Mouse (Mus musculus) CH12.LX (cell line): ENCODE data around the gene Gtdc1. TPM values are rescaled to one million over a fixed set of nuclear protein-coding genes. Genes with fewer than 3 reads are reported as not detected.
A peak's percentile ranks its signal among the peaks of the same experiment; 100 is the strongest.

Experiments used
- DNase-seq: peaks from one replicate; pipeline ENCODE4 v3.0.0-alpha.2; 2013; ENCODE audit errors: extremely low read depth
- H3K27ac ChIP-seq: 2 replicates; pipeline ENCODE4 v1.5.1; 2012; ENCODE audit warnings: low read depth, mild to moderate bottlenecking, control low read depth, moderate library complexity; ENCODE audit not compliant: insufficient read depth
- H3K27me3 ChIP-seq: replicated peaks from 2 replicates; pipeline ENCODE3; 2012; ENCODE audit warnings: inconsistent platforms
- H3K36me3 ChIP-seq, 2 experiments: replicated peaks in 1 of 2; 2 replicates each; pipeline versions ENCODE3 to v1.6.1; 2012; ENCODE audit warnings: inconsistent platforms in 1 of 2, low read length in 1 of 2, mild to moderate bottlenecking in 1 of 2, mixed read lengths in 1 of 2, moderate library complexity in 1 of 2; ENCODE audit not compliant: control insufficient read depth in 1 of 2, insufficient read depth in 1 of 2
- H3K4me1 ChIP-seq, 2 experiments: 2 replicates each; pipeline ENCODE4 v1.6.1; 2012; ENCODE audit warnings: inconsistent platforms in 1 of 2, moderate library complexity in 1 of 2; ENCODE audit not compliant: insufficient read depth in 2 of 2, control insufficient read depth in 1 of 2
- H3K4me2 ChIP-seq: 2 replicates; pipeline ENCODE4 v1.6.1; 2012; ENCODE audit warnings: low read depth, mild to moderate bottlenecking, control low read depth; ENCODE audit not compliant: poor library complexity, insufficient read depth, severe bottlenecking
- H3K4me3 ChIP-seq, 3 experiments: fragments of 150-350 bp in 1 of 3; sonication (generic) in 1 of 3; replicated peaks in 1 of 3; 2 replicates each; pipeline versions ENCODE3 to v1.5.1; 2011 to 2012; ENCODE audit warnings: low read depth in 2 of 3, low read length in 2 of 3, mild to moderate bottlenecking in 2 of 3, moderate library complexity in 2 of 3, control low read depth in 1 of 3, improper control_type of control experiment in 1 of 3, inconsistent platforms in 1 of 3, mixed read lengths in 1 of 3; ENCODE audit not compliant: poor library complexity in 1 of 3
- H3K79me2 ChIP-seq: replicated peaks from 2 replicates; pipeline ENCODE4 v1.6.1; 2012; ENCODE audit warnings: mild to moderate bottlenecking, moderate library complexity; ENCODE audit not compliant: control insufficient read depth, poor library complexity, insufficient read depth, severe bottlenecking; ENCODE audit errors: extremely low read depth
- H3K9ac ChIP-seq: 2 replicates; pipeline ENCODE4 v1.6.1; 2012; ENCODE audit warnings: low read depth, mild to moderate bottlenecking, control low read depth, moderate library complexity; ENCODE audit not compliant: insufficient read depth
- H3K9me3 ChIP-seq: replicated peaks from 2 replicates; pipeline ENCODE3; 2012; ENCODE audit warnings: low read length, inconsistent platforms, mixed read lengths
- BHLHE40 ChIP-seq: IDR thresholded peaks from 2 replicates; pipeline ENCODE4 v1.6.1; 2011; ENCODE audit warnings: mild to moderate bottlenecking, low read depth, low read length, improper control_type of control experiment
- E2F4 ChIP-seq: IDR thresholded peaks from 2 replicates; pipeline ENCODE4 v1.6.1; 2011; ENCODE audit warnings: low read depth, low read length, improper control_type of control experiment; ENCODE audit not compliant: insufficient replicate concordance
- ELF1 ChIP-seq: IDR thresholded peaks from 2 replicates; pipeline ENCODE4 v1.6.1; 2014; ENCODE audit warnings: low read depth, mild to moderate bottlenecking, inconsistent platforms, low read length, improper control_type of control experiment
- EP300 ChIP-seq: IDR thresholded peaks from 2 replicates; pipeline ENCODE4 v1.6.1; 2011; ENCODE audit warnings: low read length, improper control_type of control experiment
- ETS1 ChIP-seq: conservative IDR thresholded peaks from 2 replicates; pipeline ENCODE4 v1.6.1; 2012; ENCODE audit warnings: low read depth, mild to moderate bottlenecking, inconsistent platforms, low read length, improper control_type of control experiment, moderate library complexity
- GABPA ChIP-seq: IDR thresholded peaks from 2 replicates; pipeline ENCODE4 v1.6.1; 2012; ENCODE audit warnings: low read depth, low read length, improper control_type of control experiment, inconsistent platforms; ENCODE audit not compliant: insufficient replicate concordance
- HCFC1 ChIP-seq: IDR thresholded peaks from 2 replicates; pipeline ENCODE4 v1.6.1; 2012; ENCODE audit warnings: low read depth, mild to moderate bottlenecking, inconsistent platforms, low read length, improper control_type of control experiment
- IRF4 ChIP-seq: IDR thresholded peaks from 2 replicates; pipeline ENCODE4 v1.6.1; 2014; ENCODE audit warnings: low read depth, mild to moderate bottlenecking, inconsistent platforms, low read length, improper control_type of control experiment
- MEF2A ChIP-seq: IDR thresholded peaks from 2 replicates; pipeline ENCODE4 v1.6.1; 2014; ENCODE audit warnings: low read depth, mild to moderate bottlenecking, inconsistent platforms, low read length, improper control_type of control experiment, borderline replicate concordance
- MXI1 ChIP-seq: IDR thresholded peaks from 2 replicates; pipeline ENCODE4 v1.6.1; 2011; ENCODE audit warnings: mild to moderate bottlenecking, low read depth, low read length, improper control_type of control experiment
- MYC ChIP-seq: IDR thresholded peaks from 2 replicates; pipeline ENCODE4 v1.6.1; 2011; ENCODE audit warnings: low read depth, mild to moderate bottlenecking, improper control_type of control experiment, low read length
- RCOR1 ChIP-seq: conservative IDR thresholded peaks from 2 replicates; pipeline ENCODE4 v1.6.1; 2012; ENCODE audit warnings: low read depth, mild to moderate bottlenecking, inconsistent platforms, low read length, improper control_type of control experiment
- TCF12 ChIP-seq: IDR thresholded peaks from 2 replicates; pipeline ENCODE4 v1.6.1; 2014; ENCODE audit warnings: low read depth, mild to moderate bottlenecking, inconsistent platforms, low read length, improper control_type of control experiment
- USF1 ChIP-seq: IDR thresholded peaks from 2 replicates; pipeline ENCODE4 v1.6.1; 2014; ENCODE audit warnings: low read depth, mild to moderate bottlenecking, inconsistent platforms, low read length, improper control_type of control experiment
- USF2 ChIP-seq: conservative IDR thresholded peaks from 2 replicates; pipeline ENCODE4 v1.6.1; 2011; ENCODE audit warnings: low read depth, low read length, improper control_type of control experiment
- dilution Hi-C: fragments of 300-500 bp; cut with MboI; formaldehyde crosslinking; loops from 2 replicates; pipeline ENCODE4 v1.14.3; 2020; ENCODE audit warnings: low sequenced_read_pairs; ENCODE audit not compliant: extremely low pct_unique_long_range_greater_than_20kb, extremely low pct_ligation_motif_present
- in situ Hi-C: fragments of 300-500 bp; cut with MboI; formaldehyde crosslinking; loops from 3 replicates; pipeline ENCODE4 v1.14.3; 2019; ENCODE audit warnings: low sequenced_read_pairs, low pct_ligation_motif_present, low pct_unique_long_range_greater_than_20kb, mixed read lengths
- polyA plus RNA-seq: library from polyadenylated mRNA; unstranded; fragments of >175 nt; gene quantifications from 2 replicates; pipeline ENCODE4 v1.2.1, GENCODE M21; 2012; ENCODE audit warnings: low read depth; ENCODE audit not compliant: insufficient read length
- total RNA-seq, 2 experiments: library from RNA; depleted of rRNA; stranded (reverse); fragments of 300-350 nt in 1 of 2; fragments of >200 nt in 1 of 2; gene quantifications; 2 replicates each; pipeline ENCODE4 v1.2.3; 2012 to 2014

Gtdc1 gene
- total and polyA plus RNA-seq, 3 experiments, result 11.1 to 18.2 (median 15.8) TPM

DNA sequence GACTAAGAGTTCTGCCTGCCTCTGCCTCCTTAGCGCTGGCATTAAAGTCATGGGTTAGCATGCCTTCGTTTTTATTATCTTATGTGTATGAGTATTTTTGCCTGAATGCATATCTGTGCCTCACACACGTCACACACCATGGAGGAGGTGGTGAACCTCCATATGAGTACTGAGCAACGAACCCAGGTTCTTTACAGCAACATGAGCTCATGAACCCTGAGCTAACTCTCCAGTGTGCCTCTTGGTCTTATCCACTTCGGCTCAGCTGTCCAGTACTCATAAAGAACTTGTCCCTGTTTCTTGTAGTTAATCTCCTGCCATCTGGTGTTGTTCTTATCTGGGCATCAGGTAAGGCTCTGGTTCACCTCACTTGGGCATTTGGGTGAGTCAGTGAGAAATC, 35.2 kb upstream of the Gtdc1 start:
- Histone ChIP-seq H3K4me3 (no peak overlapping the region), H3K4me2 (no peak overlapping the region), H3K9ac (no peak overlapping the region), H3K9me3 (peaks cover 9% of the 10 kb centered on the region), H3K4me1 (peaks cover 33 to 51% of the 10 kb centered on the region in 2 experiments), H3K36me3 (peaks cover 5 to 11% of the 10 kb centered on the region in 2 experiments), H3K79me2 (peaks cover 4% of the 10 kb centered on the region; the same call in 1 of the 2 replicates), H3K27me3 (no peaks in the 10 kb centered on the region), H3K27ac (peak overlapping the region; percentile 28; the same call in 1 of the 2 replicates)
- in situ Hi-C loops, result no loop called here
- dilution Hi-C loops, result no loop called here
- TF ChIP-seq MYC (no peak), TCF12 (no peak), EP300 (no peak), GABPA (no peak), E2F4 (no peak), HCFC1 (no peak), BHLHE40 (no peak), MEF2A (no peak), USF1 (no peak), ETS1 (no peak)
- no peak for DNase-seq

DNA sequence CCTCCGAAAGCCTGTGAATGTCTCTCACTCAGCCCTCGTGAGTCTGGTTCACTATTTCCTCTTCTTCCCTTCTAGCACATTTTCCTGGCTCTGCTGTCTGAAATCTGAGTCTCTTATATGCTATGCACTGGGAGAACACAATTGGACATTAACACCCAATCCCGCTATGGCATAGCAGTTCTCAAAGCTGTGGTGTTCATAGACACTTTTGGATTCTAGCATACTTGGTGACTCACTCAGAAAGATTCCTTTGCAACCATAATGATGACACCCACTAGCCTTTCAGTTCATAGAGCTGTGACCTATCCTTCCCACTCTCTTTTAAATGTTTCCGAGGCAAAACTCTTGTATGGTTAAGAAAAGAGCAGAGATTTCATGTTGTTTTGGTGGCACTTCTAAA, 33.7 kb upstream of the Gtdc1 start:
- Histone ChIP-seq H3K27me3 (no peaks in the 10 kb centered on the region), H3K27ac (peak overlapping the region; percentile 63; the same call in 1 of the 2 replicates), H3K4me1 (peaks cover 33 to 60% of the 10 kb centered on the region in 2 experiments), H3K9ac (peak overlapping the region; percentile 32), H3K36me3 (peaks cover 5 to 8% of the 10 kb centered on the region in 2 experiments), H3K79me2 (peaks cover 4% of the 10 kb centered on the region; the same call in 1 of the 2 replicates), H3K4me3 (no peak overlapping the region), H3K9me3 (peaks cover 9% of the 10 kb centered on the region), H3K4me2 (no peak overlapping the region)
- in situ Hi-C loops, result no loop called here
- TF ChIP-seq USF2 (no peak), RCOR1 (no peak), MXI1 (no peak)
- dilution Hi-C loops, result no loop called here
- no peak for DNase-seq

DNA sequence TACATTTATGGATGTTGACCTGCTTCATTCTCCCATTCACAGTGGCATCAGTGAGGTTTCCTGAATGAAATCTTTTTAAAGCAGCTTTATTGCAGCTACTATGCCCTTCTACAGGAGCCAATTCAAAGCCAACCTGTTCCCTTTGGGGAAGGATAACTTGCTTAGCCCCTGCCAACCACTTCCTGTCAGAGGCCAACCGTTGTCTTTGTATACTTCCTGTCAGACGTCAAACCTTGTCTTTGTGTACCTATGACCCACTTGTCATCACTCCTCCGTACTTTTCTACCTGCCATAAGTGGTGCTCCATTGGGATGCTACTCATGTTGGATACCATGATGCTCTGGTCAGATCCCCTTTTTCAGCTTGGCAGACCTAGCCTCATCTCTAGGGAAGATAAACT, 33.1 kb upstream of the Gtdc1 start:
- no peak overlapping the region for H3K9ac ChIP-seq
- peaks cover 4% of the 10 kb centered on the region; the same call in 1 of the 2 replicates for H3K79me2 ChIP-seq
- dilution Hi-C loops, result no loop called here
- in situ Hi-C loops, result no loop called here
- peaks cover 33 to 67% of the 10 kb centered on the region in 2 experiments for H3K4me1 ChIP-seq
- DNase-seq, result no peak
- no peaks in the 10 kb centered on the region for H3K27me3 ChIP-seq
- peaks cover 9% of the 10 kb centered on the region for H3K9me3 ChIP-seq
- TF ChIP-seq TCF12 (no peak), ELF1 (no peak), IRF4 (0 out of 2 replicates have a peak, but pooled peaks have one; percentile 10), EP300 (no peak)
- H3K36me3 ChIP-seq, result peaks cover 5 to 8% of the 10 kb centered on the region in 2 experiments
- peak overlapping the region; percentile 63; the same call in 1 of the 2 replicates for H3K27ac ChIP-seq
- no peak overlapping the region for H3K4me3 ChIP-seq
- H3K4me2 ChIP-seq, result no peak overlapping the region
